Mouse (Mus musculus) brain, adult 2 months (tissue): ENCODE data around the gene Tuba8.

Experiments
- DNase-seq: peaks from one replicate; pipeline ENCODE4 v3.0.0; 2011; ENCODE audit warnings: low read depth, low spot score

The Tuba8 gene

DNA sequence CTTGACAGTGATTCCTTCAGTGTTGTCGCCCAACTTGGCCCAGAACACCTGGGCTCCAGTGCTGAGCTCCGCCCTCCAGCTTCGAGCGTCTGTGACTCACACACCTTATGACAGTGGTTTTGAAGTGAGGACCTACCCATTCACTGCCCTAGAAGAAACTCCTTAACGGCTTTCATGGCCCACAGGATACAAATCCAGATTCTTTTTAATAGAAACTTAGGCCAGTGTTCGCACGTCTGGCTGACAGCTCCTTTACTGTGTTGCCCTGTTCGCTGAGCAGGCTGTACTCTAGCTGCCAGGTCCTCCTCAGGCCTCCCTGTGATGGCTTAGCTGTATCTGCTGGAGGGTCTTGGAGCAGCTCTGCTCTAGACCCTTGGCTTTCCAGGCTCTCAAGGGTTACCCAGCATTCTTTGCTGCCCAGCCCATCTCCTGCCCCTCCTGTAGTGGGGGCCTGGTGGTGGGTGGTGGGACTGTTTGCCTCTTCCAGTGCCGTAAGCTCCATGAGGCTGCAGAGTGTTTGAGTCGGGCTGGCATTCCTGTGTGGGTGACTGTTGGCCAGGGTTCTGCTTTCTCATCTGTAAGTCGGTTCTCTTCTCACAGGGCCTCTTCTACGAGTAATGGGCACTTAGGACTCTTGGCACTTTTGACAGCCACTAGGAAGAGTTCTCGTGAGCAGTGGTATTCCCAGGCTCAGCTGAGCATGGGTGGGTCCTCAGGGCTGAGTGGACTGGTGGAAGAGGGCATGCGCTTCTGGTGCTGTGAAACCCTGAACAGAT is 15.4 kb upstream of the Tuba8 start:
- peak; percentile 65 for DNase-seq

DNA sequence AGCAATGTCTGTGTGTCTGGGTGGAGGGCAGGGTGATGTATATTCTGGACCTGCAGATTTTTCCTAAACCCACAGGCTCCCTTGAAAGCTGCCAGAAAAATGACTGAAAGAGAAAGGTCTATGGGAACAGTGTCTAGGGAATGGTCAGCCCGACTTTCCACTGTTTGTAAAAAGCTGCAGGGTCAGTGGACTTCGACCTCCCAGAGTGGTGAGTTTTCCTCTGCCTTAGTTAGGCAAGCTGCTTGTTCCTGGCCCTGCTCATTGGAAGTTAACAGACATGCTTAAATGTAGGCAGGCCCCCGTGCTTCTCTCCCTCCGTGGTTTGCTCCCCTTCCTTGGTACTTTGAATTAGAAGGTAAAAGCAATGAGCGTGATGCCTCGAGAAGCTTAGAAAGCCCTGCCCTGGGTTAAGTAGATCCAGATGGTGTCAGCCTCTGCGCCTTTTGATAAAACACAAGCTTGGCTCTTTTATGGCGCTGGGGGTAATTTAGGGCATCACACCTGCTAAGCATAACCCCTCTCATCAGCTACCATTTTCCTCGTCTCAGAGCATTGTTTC is 12.6 kb upstream of the Tuba8 start:
- DNase-seq: no peak

DNA sequence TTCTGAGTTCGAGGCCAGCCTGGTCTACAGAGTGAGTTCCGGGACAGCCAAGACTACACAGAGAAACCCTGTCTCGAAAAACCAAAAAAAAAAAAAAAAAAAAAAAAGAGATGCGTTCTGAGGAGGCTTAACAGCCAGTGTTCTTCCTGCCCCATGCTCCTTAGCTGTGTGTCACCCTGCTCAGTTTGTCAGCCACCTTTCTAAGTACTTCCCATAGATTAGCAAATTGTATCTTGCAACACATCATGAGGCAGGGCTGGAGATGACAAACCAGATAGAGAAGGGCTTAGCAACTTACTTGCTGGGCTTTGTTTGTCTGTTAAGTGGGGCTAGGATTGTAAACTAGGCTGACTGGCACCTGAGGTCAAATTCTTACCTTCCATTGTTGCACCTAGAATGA is 10.0 kb upstream of the Tuba8 start:
- DNase-seq: no peak

DNA sequence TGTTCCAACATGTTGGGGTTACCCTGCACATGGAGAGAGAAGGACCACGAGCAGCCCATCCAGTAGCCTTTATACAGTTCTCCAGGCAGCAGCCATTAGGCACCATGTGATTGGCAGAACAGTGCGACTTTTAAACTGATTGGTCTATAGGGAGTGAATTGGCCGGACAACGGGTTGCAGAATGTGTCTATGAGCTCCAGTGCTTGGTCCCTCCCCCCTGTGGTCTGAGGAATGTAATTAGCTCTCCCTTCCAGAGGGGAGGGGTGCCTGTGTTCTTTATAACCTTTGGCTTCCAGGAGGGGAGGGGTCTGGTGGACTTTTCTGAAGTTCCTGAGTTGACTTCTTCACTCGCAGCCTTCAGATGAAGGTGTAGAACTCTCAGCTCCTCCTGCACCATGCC is 8.5 kb upstream of the Tuba8 start:
- DNase-seq: no peak

DNA sequence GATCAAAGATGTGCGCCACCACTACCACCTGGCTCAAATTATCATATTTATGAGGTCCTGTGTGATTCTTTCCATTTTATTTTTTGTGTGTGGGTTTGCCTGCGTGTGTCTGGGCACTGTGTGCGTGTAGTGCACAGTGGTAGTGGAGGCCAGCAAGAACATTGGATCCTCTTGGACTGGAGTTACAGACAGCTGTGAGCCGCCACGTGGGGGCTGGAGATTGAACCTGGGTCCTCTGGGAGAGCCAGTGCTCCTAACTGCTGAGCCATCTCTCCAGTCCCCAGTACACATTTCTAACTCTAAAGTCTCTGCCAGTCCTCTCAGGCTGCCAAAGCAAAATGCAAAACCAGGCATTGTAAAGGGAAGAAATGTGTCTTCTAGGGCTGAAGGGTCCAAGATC is 4.0 kb upstream of the Tuba8 start:
- no peak for DNase-seq

DNA sequence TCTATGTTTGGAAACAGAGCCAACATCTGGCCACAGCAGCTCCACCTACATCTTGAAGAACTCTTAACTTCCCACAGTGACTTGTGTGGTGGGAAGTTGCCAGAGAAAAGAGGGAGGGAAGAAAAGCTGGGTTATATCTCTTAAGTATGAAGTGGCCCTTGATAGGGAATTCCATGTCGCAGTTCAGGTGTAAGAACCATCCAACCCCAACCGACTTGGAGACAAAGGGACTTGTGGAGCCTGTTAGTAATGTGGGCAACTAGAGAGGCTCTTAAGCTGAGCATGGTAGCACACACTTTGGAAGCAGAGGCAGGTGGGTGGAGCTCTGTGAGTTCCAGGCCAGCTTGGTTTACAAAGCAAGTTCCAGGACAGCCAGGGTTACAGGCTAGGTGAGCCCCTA is 912 bp upstream of the Tuba8 start:
- no peak for DNase-seq

DNA sequence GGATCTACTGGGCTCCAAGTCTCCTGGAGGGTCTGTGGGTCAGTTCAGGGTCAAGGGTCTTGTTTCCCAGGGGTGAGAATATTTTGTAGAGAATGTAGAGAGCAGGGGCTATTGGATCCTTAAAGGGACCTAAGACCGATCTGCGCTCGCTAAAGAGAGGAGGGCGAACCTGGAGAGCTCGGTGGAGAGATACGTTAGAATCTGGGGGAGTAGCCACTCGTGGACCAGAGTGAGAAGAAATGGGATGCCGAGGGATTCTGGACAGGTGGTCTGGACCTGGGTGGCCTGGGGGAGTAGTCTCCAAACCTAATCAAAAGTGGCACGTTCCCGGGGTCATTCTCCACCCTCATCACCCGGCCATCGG is 412 bp downstream of the Tuba8 start:
- no peak for DNase-seq

DNA sequence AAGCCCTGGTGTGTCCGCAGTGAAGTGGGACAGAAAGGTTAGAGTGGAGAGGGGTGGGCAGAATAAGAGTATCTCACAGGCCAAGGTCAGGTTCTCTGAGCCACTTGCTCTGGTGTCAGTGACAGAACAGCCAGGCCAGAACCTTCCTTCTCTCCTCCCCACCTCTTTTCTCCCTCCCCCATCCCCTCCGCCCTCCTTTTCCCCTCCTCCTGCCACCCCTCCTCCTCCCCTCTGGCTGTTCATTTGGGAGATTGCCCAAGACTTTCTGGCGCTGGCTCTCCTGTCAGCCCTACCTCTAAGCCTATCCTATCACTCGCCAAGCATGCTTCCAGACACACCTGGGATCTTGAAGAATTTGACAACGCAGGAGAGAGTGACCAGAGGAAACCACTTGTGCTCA is 1.2 kb downstream of the Tuba8 start:
- peak; percentile 61 for DNase-seq

DNA sequence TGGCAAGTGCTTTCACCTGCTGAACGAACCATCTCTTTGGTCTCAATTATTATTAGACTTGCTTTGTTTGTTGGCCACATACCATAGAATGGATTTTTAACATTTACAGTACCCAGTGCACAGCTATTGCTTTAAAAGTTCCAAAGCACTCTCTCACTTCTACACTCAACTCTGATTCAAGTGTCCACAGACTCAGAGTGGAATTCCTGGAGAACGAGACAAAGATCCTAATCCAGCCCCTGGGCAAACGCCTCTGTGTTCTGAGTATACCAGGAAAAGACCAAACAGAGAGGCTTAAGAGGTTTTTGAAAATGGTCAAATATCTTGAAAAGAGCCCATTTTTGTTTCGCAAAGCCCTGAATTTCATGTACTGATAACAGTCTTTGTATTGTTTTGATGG is 2.5 kb downstream of the Tuba8 start:
- no peak for DNase-seq

DNA sequence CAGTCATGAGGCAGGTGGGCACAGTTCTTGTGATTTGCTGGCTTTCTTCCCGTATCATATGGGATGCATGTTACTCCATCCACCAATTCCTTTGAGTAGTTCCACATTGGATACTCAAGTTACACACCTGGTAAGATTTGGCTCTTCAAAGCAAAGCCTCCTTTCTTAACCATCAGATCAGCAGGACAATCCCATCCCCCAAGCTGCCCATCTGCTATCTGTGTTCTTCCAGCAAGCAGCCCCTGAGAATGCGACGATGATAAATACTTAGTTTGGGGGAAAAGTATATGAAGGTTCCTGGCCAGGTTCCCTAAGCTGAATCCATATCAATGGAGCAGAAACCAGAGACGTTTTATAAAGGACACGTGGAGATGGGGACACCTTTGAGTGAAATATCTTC is 3.7 kb downstream of the Tuba8 start:
- DNase-seq: no peak

DNA sequence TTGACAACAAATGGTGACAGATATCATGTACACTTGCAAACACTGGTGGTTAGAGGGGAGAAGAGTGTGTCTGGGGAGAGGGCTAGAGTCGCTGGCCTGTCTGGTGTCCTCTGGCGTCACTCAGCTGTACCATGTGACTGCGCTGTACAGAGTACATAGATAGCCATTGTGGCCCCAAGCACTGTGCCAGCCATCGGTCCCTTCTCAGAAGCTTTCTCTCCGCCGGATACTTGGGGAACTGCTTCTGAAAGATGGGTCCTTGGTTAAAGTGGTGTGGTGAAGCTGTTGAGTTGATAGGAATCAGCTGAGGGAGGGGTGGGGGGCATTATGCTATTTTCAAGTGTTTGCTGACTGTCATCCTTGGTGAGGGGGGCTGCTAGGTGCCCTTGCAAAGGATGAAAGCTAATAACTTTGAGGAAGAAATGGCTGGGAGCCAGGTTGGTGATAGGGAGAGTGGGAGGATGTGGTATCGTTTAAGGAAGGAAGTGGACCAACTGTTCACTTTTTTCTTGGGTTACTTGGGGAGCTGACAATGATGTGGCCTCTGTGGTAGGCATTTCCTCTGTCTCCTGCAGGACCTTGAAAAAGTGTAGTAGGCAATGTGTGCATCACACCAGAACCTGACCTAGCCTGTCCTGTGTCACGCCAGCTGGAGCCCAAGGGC is 4.3 kb downstream of the Tuba8 start:
- no peak for DNase-seq

DNA sequence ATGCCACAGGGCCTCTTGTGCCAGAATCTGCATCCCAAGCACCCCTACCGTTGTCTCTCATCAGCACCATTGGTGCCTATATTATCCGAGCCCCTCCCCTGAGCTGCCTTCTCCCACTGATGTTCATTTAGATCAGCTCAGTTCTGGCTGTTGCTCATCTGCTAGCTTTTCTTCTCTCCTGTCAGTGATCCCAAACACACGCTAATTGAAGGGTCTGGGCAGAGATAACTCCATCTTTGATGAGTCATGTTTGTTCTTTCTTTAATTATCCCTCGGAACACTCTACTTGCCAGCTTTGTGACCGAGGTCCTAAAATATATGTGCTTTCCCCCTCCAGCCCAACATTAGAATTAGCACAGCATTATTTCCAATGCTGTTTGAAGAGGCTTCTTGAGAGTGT is 4.8 kb downstream of the Tuba8 start:
- DNase-seq: peak; percentile 72

DNA sequence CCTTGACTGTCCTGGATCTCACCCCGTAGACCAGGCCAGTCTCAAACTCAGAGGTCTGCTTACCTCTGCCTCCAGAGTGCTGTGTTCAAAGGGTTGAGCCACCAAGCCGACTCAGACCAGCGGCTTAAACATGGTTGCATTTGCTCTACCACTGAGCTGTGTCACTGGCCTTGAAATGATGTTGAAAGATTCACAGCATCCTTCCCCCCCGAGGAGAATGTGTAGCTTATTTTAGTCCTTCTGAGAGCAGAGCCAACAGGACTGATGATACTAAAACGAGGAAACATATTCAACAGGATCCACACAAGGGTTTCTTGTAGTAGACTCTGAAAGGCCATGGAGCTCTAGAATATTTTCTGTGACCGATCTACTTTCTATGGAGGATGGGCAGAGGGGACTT is 5.4 kb downstream of the Tuba8 start:
- peak; percentile 63 for DNase-seq

DNA sequence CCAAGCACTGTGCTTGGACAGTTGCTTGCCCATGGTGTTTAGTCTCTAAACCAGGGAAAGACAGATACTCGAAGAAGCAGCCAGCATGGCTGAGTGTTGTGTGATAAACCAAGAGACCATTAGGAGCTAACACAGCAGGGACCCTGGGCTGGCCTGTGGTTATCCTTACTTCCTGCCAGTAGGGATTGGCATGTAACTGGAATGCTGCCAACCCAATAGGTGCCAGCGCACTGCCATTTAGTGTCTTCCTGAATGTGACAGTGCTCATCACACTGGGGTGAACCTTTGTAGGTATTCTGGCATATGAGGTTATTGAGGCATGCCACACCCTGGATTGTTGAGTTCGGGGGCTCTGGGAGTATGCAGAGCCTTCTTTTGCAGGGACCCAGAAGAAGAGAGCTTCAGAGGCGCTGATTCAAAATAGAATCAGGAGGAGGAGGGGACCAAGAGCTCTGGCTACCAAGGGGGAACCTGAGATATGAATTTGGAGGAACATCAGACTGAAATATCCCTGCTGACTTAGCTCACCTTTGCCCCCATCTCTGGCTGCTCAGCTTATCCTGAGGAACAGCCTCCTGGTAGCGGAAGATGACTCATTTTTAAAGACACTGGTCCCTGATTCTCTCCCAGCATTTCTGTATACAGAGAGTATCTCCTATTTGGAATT is 6.2 kb downstream of the Tuba8 start:
- peak; percentile 37 for DNase-seq

DNA sequence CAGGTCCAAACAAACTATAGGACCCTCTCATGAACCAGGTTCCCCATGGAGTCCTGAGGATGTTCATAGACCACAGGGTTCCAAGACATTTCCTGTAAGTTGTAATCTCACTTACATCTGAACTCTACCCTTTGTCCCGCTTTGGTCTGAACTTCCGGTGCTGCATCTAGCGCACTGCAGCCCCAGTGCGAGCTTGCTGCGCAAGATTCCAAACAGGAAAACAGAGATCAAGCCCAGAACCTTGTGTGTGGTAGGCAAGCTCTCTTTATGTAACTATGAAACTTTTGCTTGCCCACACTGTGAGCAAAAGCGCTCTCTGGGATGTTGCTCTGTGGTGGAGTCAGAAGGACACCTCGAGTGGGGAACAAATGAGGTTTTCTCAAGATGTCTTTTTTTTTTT is 7.5 kb downstream of the Tuba8 start:
- no peak for DNase-seq

DNA sequence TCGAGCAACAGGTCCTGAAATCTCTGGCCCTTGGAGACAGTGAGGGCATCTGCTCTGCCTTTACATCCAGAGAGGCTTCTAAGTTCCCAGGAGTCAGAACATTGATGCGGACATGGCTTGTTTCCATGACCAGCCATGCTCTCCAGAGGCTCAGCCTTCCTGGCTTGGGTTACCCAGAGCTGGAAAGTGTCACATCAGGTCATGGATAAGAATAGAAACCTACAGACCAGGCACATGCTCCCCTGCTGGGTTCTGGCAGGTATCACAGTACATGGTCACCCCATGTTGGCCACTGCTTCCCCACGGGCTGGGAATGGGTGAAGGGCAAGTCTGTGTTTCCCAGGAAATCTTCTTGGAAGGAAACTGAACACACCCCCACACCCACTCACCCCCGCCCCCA is 8.9 kb downstream of the Tuba8 start:
- no peak for DNase-seq

DNA sequence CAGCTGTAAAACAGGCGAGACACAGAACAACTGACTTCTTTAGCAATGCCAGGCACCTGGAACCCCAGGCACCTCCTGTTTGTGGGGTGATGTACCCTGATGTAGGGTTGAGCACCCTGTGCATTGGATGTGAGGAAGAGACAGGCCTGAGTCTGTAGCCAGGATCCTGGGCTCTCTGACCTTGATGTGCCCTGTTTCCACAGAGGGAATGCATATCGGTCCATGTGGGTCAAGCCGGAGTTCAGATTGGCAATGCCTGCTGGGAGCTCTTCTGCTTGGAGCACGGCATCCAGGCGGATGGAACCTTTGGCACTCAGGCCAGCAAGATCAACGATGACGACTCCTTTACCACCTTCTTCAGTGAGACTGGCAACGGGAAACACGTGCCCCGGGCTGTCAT is 9.7 kb downstream of the Tuba8 start:
- no peak for DNase-seq

DNA sequence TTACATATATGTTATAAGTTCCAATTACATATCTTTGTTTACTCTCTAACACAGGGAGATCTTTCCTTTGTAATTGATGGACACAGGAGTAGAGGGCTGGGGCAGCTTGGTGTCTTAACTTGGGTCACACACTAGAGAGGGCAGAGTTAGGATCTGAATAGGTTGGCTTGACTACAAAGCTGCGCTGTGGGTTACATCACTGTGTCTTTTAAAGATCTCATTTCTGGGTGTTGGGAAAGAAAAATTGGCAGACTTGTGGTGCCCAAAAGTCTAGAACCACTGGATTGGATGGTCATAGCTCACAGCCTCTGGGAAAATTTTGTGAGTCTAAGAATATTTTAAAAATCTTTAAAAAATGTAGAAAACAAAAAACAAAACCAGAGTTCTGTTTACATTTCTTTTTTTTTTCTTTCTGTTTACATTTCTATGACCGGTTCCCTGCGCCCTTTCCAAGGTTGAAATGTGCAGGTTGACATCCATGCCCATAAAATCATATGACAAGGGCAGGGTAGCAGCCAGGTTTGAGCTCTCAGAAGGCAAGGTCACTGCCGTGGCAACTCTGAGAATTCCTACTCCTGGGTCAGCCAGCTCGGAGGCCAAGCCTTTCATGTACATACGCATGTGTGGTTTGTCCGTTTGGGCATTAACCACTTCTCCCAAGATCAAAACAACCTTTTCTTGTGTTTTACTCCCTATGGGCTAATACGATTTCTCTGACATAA is 11.5 kb downstream of the Tuba8 start:
- DNase-seq: no peak

DNA sequence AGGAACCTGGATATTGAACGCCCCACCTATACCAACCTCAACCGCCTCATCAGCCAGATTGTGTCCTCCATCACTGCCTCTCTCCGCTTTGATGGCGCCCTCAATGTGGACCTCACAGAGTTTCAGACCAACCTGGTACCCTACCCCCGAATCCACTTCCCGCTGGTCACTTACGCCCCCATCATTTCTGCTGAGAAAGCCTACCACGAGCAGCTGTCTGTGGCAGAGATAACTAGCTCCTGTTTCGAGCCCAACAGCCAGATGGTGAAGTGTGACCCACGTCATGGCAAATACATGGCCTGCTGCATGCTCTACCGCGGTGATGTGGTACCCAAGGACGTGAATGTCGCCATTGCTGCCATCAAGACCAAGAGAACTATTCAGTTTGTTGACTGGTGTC is 12.5 kb downstream of the Tuba8 start:
- no peak for DNase-seq

DNA sequence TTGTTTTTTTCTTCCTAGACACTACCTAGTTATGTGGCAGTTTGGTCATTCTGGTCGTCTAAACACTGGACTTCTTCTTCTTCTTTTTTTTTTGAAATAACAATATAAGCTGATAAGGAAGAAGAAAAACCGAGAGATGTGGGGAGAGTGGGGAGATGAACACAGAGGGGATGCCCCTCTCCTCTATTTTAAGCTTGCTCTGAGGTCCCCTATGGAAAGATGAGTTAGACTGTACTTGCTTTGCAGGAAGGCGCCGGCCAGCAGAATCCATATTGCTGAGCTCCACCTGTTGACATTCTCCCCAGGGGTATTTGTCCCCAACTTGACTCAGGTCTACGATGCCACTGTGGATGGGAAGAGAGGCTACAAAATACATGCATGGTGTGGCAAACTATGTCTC is 13.6 kb downstream of the Tuba8 start:
- no peak for DNase-seq

DNA sequence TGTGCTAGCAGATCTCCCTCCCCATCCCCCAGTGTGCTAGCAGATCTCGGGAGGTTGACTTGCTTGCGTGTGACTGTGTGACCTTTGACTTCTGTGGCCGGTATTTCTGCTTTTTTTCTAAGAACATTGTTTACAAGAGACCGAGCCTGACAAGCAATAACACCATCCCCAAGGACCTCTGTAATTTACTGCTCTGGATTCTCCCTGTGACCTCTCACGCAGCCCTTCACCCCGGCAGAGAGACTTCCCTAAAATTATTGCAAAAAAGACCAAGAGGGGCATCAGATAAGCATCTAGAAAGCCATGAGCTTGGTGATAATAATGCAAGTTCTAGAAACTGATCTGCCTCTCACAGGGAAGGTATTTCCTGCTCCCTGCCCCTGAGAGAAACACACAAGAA is 14.5 kb downstream of the Tuba8 start:
- no peak for DNase-seq

DNA sequence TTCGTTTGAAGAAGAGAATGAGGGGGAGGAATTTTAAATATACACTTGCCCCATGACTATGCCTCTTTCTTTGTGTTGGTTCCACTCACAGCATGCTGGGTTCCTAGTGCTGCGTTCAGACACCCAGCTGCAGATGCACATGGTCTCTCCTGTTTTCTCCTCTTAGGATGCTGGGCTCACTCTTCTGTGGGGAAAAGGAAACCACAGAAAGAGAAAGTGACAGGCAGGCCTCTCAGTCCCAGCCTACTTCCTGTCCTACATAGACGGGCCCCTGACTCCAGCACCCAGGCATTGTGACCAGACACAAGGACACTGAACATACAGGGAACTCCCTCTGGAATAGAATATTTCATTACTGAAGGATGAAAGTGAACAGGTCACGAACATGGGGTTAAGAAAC is 15.5 kb downstream of the Tuba8 start:
- DNase-seq: peak; percentile 43
